Mouse (Mus musculus) CH12.LX (cell line): ENCODE measurements at regions not wholly inside any gene's neighbourhood (a gene's known extent, or its start where the extent isn't known, plus 50 kb on each side); places are given as distances from the start of the nearest gene placed in this dataset.

Experiments
- CTCF ChIP-seq, 2 experiments: IDR thresholded peaks in 1 of 2; conservative IDR thresholded peaks in 1 of 2; 2 replicates each; pipeline ENCODE4 v1.5.1; 2011 to 2012; ENCODE audit warnings: low read depth in 2 of 2, low read length in 2 of 2, improper control_type of control experiment in 1 of 2, inconsistent platforms in 1 of 2, mild to moderate bottlenecking in 1 of 2, moderate library complexity in 1 of 2
- MEF2A ChIP-seq: IDR thresholded peaks from 2 replicates; pipeline ENCODE4 v1.6.1; 2014; ENCODE audit warnings: low read depth, mild to moderate bottlenecking, inconsistent platforms, low read length, improper control_type of control experiment, borderline replicate concordance
- NELFE ChIP-seq: IDR thresholded peaks from 2 replicates; pipeline ENCODE4 v1.6.1; 2011; ENCODE audit warnings: low read depth, low read length, improper control_type of control experiment
- POLR2A ChIP-seq: IDR thresholded peaks from 2 replicates; pipeline ENCODE4 v1.6.1; 2011; ENCODE audit warnings: low read depth, mild to moderate bottlenecking, improper control_type of control experiment, low read length
- RAD21 ChIP-seq: IDR thresholded peaks from 2 replicates; pipeline ENCODE4 v1.6.1; 2011; ENCODE audit warnings: low read depth, mild to moderate bottlenecking, low read length, improper control_type of control experiment, moderate library complexity
- USF2 ChIP-seq: conservative IDR thresholded peaks from 2 replicates; pipeline ENCODE4 v1.6.1; 2011; ENCODE audit warnings: low read depth, low read length, improper control_type of control experiment

- TF ChIP-seq POLR2A = no peak
- peak; percentile 66 to 82 for TF ChIP-seq CTCF (conservative IDR thresholded peaks at IDR 0.05 in 1 of 2, IDR thresholded peaks at IDR 0.05 in 1 of 2; ENCODE audit: low read depth in 2 of 2, low read length in 2 of 2)
- peak; percentile 46 for TF ChIP-seq RAD21
- no peak for TF ChIP-seq USF2
- TF ChIP-seq NELFE = no peak
- TF ChIP-seq MEF2A = no peak
Observed at GRCm38 (mm10) chr3:66570342-66570741, 273.7 kb upstream of the Veph1 start.
